Mouse (Mus musculus): ENCODE measurements around the gene Bcl2l1.

Gene Bcl2l1

GRCm38 (mm10) chr2:152824438-152825167 is 6.9 kb downstream of the Bcl2l1 start:
- no peak for DNase-seq (ENCODE audit: low spot score in 2 of 2)

DNA sequence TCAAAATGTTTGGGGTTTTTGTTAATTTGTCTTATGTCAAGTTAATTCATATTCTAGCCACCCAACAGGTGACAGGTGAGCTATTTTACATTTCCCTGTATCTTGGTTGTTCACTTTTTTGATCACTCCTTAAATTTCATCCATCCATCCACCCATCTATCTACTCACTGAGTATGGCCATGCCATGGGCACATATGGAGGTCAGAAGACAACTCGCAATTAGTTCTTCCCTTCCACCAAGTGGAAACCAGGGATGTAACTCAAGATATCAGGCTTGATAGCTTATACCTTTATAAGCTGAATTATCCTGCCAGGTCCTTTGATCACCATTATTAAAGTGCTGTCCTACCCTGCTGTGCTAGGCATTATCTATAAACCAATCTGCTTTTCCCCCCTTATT is 7.8 kb downstream of the Bcl2l1 start:
- no peak for DNase-seq (ENCODE audit: low spot score in 2 of 2)

GRCm38 (mm10) chr2:152821566-152821965 is 10.0 kb downstream of the Bcl2l1 start:
- DNase-seq (ENCODE audit: low spot score in 2 of 2): no peak

GRCm38 (mm10) chr2:152821023-152821422 is 10.5 kb downstream of the Bcl2l1 start:
- DNase-seq (ENCODE audit: low spot score in 2 of 2): no peak

GRCm38 (mm10) chr2:152820369-152820768 is 11.2 kb downstream of the Bcl2l1 start:
- no peak for DNase-seq (ENCODE audit: low spot score in 2 of 2)

DNA sequence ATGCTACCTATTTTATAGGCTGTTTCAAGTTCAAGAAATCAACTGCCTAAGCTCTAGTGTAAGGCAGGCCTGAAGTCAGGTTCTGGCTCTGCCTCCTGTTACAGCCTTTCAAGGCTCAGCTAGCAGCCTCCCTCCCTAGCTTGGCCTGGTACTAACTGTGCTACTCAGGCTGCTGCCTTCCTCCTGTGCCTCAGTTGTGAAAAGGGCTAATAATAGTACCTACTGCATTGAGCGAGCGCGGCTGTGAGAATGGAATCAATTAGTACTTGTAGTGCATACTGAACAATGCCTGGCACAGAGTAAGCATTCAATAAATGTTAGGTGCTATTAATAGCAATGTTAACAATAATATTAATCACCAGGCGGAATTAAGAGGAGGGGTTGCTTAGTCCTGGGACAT is 11.6 kb downstream of the Bcl2l1 start:
- no peak for DNase-seq (ENCODE audit: low spot score in 2 of 2)

DNA sequence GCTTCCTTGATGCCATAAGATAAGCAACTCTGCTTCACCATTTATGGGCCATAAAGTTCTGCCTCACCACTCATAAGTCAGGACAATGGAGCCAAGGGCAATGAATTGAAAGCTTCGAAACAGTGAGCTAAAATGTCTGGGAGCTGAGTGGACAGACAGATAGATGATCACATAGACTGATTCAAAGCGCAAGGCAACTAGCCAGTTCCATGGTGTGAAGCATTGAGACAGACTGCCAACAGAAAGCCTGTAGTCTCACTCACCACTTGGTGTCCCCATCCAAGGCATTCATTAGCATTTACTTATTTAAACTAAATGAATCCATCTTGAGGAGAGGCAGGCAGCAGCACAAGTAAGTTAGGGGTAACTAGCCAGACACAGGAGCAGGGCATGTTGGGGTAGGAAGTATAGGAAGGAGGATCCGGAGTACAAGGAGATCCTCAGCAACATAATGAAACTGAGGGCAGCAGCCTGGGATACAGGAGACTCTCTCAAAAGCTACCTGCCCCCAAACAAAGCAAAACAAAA is 12.4 kb downstream of the Bcl2l1 start:
- DNase-seq (ENCODE audit: low spot score in 2 of 2): no peak

DNA sequence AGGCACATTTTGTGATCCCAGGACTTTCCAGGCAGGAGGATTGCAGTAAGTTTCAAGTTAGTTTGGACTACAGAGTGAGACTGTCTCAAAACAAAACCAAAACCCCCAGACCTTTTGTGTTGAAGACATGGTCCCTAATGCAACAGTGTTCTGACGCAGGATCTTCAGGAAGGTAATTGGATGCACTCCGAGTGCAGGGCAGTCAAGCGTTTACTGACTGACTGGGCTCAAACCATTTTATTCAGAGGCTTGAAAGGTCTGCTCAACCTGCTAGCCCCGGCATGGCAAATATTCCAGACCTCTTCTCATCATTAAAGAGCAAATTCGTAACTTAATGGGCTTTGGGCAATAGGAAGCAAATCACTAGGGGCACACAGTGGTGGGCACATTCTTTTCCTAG is 12.8 kb downstream of the Bcl2l1 start:
- no peak for DNase-seq (ENCODE audit: low spot score in 2 of 2)

- DNase-seq (ENCODE audit: low spot score in 2 of 2): peak in 1 of 2 experiments; percentile 63
These were observed 13.8 kb downstream of the Bcl2l1 start for GRCm38 (mm10) chr2:152817596-152818291.

DNA sequence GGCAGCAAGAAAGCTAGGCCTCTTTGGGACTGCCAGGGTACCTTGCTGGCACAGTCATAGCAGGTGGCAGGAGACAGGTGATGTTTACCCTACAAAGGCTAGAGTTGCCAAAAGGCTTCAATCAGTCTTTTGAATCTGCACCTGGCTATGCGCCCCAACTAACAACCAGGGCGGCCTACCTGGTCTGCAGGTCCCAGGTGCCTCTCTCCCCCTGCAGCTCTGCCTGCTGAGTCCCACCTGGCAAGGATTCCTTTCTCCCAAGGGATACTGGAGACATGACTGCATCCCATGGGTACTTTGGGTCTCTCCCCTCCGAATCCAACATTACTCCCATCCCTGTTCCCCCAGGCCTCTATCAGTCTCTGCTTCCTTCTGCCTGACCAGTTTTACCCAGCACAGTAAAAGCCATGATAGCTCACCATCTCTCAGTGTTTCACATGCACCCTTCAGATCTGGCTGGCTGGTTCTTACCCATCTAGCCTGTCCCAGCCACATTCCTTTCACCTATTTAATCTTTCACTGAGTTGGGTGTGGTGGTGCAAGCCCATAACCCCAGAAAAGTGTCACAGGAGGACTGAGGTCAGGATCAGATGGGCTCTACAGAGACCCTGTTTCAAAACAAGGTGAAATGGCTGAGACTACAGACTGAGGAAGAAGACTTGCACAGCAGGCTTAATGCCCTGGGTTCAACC is 14.7 kb downstream of the Bcl2l1 start:
- DNase-seq (ENCODE audit: low spot score in 2 of 2): no peak

- DNase-seq (ENCODE audit: low spot score in 2 of 2): peak; percentile 44 to 58
These were observed 15.5 kb downstream of the Bcl2l1 start for GRCm38 (mm10) chr2:152815879-152816656.

GRCm38 (mm10) chr2:152814213-152814874 is 17.2 kb downstream of the Bcl2l1 start:
- DNase-seq (ENCODE audit: low spot score in 2 of 2): peak; percentile 38 to 68

- DNase-seq (ENCODE audit: low spot score in 2 of 2): no peak
These were observed 18.3 kb downstream of the Bcl2l1 start for GRCm38 (mm10) chr2:152813232-152813631.

DNA sequence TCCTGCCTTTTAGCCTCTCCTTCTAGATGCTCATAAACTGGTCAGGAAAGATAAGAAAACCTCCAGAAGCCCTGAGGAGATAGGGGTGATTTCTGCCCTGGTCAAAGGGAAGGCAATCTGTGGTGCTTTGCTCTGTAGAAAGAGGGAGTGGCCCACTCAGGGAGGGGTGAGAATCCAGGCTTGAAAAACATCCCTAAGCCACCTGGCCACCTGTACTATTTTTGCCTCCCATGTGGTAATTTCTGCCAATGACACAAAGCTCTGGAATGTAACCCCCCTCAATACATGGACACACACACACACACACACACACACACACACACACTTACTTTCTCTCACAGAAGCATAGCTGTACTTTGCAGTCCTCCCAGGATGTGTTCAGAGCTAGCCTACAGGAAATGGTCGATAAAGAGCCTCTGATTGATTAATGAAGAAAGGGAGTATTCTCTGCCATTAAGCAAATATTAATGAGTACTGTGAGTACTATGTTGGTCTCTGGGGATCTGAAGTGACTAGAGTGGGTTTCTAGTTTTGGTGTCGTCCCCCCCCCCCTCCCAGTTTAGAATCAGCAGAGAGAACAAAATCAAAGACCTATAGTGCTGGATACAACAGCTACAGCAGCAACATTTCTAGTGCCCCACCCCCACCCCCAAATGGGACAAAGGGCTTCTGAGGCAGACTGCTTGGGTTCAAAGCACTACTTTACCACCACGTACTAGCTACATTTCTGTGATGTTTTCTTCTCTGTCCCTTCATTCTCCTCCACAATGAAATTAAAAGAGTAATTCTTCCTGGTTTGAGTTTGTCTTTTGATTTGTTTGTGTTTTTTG is 20.0 kb downstream of the Bcl2l1 start:
- DNase-seq (ENCODE audit: low spot score in 2 of 2): peak; percentile 40 to 68

- DNase-seq (ENCODE audit: low spot score in 2 of 2): peak; percentile 29 to 50
These were observed 21.2 kb downstream of the Bcl2l1 start for GRCm38 (mm10) chr2:152810158-152810941.

- no peak for DNase-seq (ENCODE audit: low spot score in 2 of 2)
These were observed 23.4 kb downstream of the Bcl2l1 start for GRCm38 (mm10) chr2:152808178-152808577.

DNA sequence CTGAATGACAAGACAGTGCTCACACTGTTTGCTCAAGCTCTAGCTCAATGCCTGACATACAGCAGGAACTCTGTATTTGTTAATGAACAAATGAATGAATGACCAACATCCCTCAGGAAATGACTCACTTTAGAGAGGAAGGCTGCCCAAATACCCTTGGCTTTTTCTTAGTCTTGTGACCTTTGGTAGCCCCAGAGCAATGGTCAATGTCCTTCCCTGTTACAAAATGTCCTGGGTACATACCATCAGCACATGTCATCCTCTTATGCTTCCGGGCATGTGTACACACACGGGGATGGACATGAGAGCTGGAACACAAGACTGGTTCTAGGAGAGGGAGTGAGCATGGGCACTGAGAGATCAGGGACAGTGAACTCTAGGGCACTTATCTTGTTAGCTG is 25.5 kb downstream of the Bcl2l1 start:
- no peak for DNase-seq (ENCODE audit: low spot score in 2 of 2)

- DNase-seq (ENCODE audit: low spot score in 2 of 2): no peak
These were observed 26.4 kb downstream of the Bcl2l1 start for GRCm38 (mm10) chr2:152805111-152805490.

GRCm38 (mm10) chr2:152804408-152805110 is 27.0 kb downstream of the Bcl2l1 start:
- no peak for DNase-seq (ENCODE audit: low spot score in 2 of 2)

Data from spleen, postnatal 36 days (tissue).